Mouse (Mus musculus): ENCODE measurements around the gene Tstd2. TPM values are rescaled to one million over a fixed set of nuclear protein-coding genes. Genes with fewer than 3 reads are reported as not detected.

Gene Tstd2
- total RNA-seq, 2 experiments from 2014 or later = 14.5 to 18.5 TPM

DNA sequence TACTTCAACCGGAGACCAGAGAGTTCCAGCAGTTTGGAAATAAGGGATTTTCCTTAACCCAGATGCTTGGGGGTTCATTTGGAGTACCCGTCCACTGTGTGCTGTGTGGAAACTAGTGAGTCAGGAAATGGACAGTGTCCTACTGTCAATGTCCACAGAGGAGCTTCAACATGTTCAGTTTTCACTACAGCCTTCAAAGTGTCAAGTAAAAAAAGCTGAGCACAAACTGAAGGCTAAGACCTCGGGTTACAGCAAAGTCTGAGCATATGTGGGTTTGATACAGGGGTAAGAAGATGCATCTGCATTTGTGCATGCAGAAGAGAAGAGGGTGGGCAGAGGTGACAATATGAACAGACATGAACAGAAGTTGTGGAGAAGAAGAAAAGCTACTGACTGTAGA lies 17.7 kb downstream of the Tstd2 start:
- DNase-seq (ENCODE audit: low spot score in 2 of 2) = no peak

GRCm38 (mm10) chr4:46119514-46120094 lies 18.9 kb downstream of the Tstd2 start:
- no peak for DNase-seq (ENCODE audit: low spot score in 2 of 2)

GRCm38 (mm10) chr4:46117536-46117935 lies 21.0 kb downstream of the Tstd2 start:
- DNase-seq (ENCODE audit: low spot score in 2 of 2) = no peak

DNA sequence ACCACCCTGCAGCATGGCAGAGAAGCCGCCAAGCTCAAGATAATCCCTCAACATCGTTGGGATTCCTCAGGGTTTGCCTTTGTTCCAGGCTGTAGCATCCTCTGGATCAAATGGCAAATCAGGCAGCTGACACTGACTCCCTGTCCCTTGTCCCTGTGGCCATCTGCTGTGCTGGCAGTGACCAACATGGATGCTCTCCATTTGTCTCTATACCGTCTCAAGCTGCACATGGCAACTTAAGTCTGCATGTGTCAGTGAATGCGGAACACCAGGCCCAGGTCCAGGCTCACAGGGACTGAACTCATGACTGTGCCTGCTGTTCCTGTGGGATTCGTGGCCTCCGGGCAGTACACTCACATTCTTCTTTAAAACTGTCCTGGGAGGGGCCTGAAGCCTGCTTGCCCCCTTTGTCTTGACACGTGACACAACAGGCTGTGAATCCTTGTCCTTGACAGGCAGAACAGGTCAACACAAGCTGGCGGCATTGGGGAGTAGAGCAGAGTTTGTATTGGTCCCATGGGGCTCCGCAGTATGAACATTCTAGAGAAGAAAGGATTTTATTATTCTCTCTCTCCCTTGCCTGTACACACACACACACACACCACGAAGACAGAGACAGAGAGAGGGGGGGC lies 21.8 kb downstream of the Tstd2 start:
- DNase-seq (ENCODE audit: low spot score in 2 of 2) = no peak

- DNase-seq (ENCODE audit: low spot score in 2 of 2) = no peak
These were observed 23.2 kb downstream of the Tstd2 start for GRCm38 (mm10) chr4:46115308-46115707.

- no peak for DNase-seq (ENCODE audit: low spot score in 2 of 2)
These were observed 27.1 kb downstream of the Tstd2 start for GRCm38 (mm10) chr4:46111361-46111760.

DNA sequence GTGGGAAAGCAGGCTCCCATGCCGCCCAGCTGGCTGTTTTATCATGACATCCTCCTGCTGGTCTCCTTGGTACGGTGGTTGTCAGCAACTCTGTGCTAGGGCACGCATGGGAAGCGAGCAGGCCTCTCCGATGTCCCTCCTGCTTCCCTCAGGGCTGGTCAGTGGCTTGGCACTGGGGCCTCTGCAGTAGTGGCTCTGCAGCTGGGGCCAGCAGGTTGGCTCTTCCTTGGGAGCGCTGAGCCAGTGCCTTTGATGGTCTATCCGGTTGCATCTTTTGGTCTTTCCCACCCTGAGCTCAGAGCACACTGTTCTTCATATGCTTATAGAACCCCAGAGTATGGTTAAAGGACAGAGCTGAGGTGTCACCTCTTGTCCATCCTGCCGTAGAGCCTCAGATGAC lies 28.4 kb downstream of the Tstd2 start:
- DNase-seq (ENCODE audit: low spot score in 2 of 2) = no peak

GRCm38 (mm10) chr4:46102078-46102769 lies 36.3 kb downstream of the Tstd2 start:
- DNase-seq (ENCODE audit: low spot score in 2 of 2) = no peak

DNA sequence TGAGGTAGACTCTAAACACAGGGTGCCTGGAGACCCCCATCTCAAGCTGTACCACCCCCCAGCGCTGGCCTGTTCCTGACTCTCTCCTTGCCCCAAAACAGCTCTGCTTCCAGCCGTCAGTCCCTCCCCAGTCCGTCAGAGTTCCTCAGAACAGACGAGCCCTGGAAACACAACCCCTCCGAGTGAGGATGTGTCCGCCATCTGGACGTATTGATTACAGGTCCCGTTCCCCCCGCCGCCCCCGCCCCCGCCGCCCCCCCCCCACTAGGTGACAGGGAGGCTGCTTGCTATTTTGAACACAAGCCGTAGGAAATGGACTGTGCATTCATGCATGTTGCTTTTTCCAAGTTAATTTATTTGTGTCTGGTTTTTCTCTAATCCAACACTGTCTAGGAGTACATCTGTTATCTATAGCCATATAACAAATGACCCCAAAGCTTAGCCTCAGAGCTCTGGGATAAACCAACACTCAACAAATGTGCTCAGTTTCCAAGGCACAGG lies 37.2 kb downstream of the Tstd2 start:
- DNase-seq (ENCODE audit: low spot score in 2 of 2) = no peak

DNA sequence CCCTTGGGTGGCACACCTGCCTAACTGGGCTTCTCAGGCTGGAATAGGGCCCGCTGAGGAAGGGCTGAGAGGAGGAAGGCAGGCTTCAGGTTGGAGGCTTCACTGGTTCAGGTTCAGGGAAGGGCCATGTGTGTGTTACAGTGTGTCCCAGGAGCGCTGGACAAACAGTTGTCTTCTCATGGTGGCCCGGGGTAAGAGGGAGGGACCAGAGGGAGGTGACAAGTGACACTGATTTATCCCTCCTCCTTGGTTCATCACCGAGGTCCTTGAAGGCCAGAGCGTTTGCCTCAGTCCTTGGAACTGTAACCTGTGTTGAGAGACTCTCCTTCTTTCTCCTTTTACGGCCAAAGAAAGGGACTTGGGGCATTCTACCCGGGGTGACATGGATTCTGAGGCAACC lies 38.0 kb downstream of the Tstd2 start:
- DNase-seq (ENCODE audit: low spot score in 2 of 2) = no peak

DNA sequence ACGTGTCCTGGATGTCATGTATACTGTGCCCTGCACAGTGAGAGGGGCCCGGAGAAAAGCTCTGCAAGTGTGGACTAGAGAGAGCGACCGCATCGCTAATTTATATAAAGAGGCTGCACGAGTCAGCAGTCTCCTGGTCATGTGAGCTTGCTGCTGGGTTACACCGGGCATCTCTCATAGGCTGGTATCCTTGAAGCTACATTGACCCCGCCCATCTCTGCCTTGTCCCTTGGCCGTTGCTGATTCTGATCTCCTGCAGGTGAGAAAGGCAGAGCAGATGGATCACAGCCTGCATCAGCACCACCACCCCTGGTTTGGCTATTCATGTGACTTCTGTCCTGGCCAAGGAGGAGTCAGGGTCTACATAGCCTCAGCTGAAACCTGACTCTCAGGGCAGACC lies 39.4 kb downstream of the Tstd2 start:
- no peak for DNase-seq (ENCODE audit: low spot score in 2 of 2)

GRCm38 (mm10) chr4:46097591-46097990 lies 40.9 kb downstream of the Tstd2 start:
- no peak for DNase-seq (ENCODE audit: low spot score in 2 of 2)

GRCm38 (mm10) chr4:46096546-46096945 lies 41.9 kb downstream of the Tstd2 start:
- DNase-seq (ENCODE audit: low spot score in 2 of 2) = no peak

DNA sequence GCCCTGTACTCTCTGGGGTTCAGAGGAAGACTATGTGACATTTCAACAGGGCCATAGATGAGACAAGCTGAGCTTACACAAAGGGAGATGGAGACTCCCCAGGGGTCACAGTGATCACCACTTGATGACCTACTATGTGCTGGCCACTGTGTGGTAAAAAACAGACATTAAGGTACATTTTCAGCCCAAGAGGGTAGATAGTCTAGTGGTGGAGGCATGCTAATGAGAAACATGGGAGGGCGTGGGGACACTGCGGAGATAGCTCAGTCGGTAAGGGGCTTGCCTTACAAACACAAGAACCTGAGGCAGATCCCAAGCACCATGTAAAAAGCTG lies 42.7 kb downstream of the Tstd2 start:
- no peak for DNase-seq (ENCODE audit: low spot score in 2 of 2)

DNA sequence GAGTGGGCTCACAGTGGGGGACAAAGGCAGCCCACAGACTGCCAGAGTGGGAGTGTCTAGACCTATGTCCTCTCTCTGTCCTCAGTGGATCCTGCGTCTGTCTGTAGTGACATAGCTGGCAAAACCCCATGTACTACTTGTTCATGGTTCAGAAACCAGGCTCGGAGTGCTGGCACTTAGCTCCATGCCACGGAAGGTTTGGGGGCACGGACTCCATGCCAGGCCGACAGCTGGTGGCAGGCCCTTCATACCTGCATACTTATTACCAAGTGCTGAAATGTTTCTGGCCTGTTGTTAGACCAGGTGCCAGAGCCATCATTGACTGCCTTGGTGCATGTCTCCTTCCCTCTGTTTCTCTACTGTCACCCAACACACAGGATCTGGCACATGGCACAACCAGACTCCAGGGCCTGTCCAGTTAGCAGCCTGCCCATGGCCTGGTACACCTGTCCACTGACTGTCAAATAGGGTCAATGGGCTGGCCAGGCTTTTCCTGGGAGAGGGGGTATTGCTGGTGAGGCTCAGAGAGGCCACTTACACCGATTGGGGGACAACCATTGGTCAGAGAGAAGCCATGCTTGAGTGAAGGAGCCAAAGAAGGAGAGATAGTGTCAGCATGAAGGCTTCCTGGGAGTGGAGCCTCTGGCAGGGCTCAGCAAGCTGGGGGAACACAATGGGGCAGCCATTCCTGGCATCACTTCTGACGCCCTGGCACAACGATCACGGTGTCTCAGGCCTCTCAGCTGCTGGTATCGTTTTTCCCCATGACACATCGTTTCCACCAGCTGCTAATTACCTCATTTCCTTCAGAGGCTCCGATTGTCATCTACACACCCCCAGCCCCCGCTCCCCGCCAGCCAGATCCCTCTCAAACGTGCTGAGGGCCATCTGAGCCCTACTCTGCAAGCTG lies 43.3 kb downstream of the Tstd2 start:
- DNase-seq (ENCODE audit: low spot score in 2 of 2) = peak in 1 of 2 experiments; percentile 34

DNA sequence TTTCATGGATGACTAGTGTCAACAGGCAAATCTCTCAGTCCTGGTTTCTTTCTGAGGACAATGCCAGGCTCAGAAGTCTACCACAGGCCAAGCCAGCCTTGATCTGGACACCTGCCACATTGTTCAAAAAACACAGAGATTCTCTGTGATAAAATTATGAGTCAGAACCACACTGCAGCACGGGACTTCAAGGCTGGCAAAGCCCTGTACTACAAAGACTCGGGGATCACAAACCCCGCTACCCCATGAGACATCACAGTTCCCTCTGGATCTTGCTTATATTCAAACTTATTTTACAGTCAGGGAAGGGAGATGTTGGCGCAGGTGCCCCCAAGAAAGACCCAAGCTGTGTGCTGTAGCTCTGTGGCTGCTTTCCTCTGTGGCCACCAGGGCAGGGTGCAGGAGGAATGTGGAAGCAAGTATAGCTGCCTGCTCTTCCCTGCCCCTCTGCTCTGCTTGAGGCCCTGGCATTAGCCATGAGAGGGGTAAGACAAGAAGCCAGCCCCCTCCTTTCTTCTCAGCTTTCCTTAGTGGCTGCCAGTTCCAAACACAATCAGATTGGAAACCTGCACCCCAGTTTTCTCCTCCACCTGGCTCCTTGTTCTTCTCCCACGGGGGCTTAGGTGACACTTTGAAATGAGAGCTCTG lies 45.9 kb downstream of the Tstd2 start:
- DNase-seq (ENCODE audit: low spot score in 2 of 2) = peak; percentile 43 to 54

DNA sequence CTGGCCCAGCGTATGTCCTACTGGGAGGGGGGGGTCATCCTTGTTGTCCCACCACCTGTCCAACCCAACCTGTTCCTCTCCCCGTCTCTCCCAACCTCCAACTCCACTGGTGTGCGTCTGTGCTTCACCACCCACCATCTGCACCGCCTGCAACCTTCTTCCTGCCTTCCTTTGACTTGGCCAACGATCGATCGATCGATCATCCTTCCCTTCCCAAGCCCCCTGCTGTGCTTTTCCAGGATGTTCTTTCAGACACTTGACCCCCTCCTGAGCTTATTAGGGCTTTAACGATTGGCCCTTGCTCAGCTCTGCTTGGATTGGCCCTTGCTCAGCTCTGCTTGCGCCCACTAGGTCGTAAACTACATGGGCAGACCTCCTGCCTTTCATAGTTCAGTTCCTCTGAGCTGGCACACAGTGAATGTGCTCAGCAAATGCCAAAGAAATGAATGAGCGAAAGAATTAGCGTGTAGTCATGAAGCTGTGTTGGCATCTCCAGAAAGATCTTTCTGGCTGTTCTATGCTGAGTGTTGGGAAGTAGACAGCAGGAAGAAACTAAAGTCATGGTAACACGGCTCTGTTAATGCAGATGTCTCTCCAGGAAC lies 48.9 kb downstream of the Tstd2 start:
- no peak for DNase-seq (ENCODE audit: low spot score in 2 of 2)

DNA sequence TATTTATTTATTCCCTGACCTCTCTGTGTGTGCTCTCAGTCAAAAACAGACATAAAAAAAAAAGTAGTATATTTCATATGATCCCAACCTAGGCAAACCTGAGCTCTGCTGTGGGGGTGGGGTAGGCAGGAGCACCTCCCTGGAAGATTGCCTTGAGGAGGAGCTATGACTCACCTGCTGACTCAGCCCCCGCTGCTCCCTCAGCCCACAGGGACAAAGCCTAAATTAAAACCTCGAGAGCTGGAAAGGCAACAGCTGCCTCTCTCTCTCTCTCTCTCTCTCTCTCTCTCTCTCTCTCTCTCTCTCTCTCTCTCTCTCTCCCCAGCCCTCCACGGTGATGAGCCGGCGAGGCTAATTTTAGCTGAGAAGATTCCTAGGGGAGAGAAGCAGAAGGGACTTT lies 50.6 kb downstream of the Tstd2 start:
- peak; percentile 87 to 89 for DNase-seq (ENCODE audit: low spot score in 2 of 2)

- DNase-seq (ENCODE audit: low spot score in 2 of 2) = peak; percentile 72 to 77
These were observed 51.1 kb downstream of the Tstd2 start for GRCm38 (mm10) chr4:46087427-46087771.

- peak; percentile 71 to 76 for DNase-seq (ENCODE audit: low spot score in 2 of 2)
These were observed 51.6 kb downstream of the Tstd2 start for GRCm38 (mm10) chr4:46086718-46087426.
